Mouse (Mus musculus) right cerebral cortex, postnatal 10 days (tissue): ENCODE data around the gene Optn.
A peak's percentile ranks its signal among the peaks of the same experiment; 100 is the strongest.

Source experiments
- DNase-seq, 2 experiments: peaks; one replicate each; pipeline ENCODE4 v3.0.0; 2021; ENCODE audit warnings: low spot score in 2 of 2

The Optn gene

GRCm38 (mm10) chr2:5029808-5030207, 34.0 kb downstream of the Optn start:
- no peak for DNase-seq

- no peak for DNase-seq
Measured at GRCm38 (mm10) chr2:5028047-5028446, 35.8 kb downstream of the Optn start.

GRCm38 (mm10) chr2:5027057-5027456, 36.8 kb downstream of the Optn start:
- no peak for DNase-seq

GRCm38 (mm10) chr2:5025162-5025733, 38.6 kb downstream of the Optn start:
- DNase-seq, result no peak

- DNase-seq, result no peak
Measured at GRCm38 (mm10) chr2:5023699-5024399, 40.0 kb downstream of the Optn start.

- DNase-seq, result no peak
Measured at GRCm38 (mm10) chr2:5023275-5023674, 40.6 kb downstream of the Optn start.

- no peak for DNase-seq
Measured at GRCm38 (mm10) chr2:5019708-5020107, 44.1 kb downstream of the Optn start.

GRCm38 (mm10) chr2:5016922-5017321, 46.9 kb downstream of the Optn start:
- DNase-seq, result no peak

- no peak for DNase-seq
Measured at GRCm38 (mm10) chr2:5015527-5015926, 48.3 kb downstream of the Optn start.

GRCm38 (mm10) chr2:5014616-5015015, 49.2 kb downstream of the Optn start:
- DNase-seq, result no peak

GRCm38 (mm10) chr2:5012491-5013324, 51.1 kb downstream of the Optn start, which contains the start of gene Mcm10:
TSS of gene Mcm10 (minus strand) at chr2:5012791.
- DNase-seq, result peak; percentile 96 to 98

GRCm38 (mm10) chr2:5011898-5012490, 51.9 kb downstream of the Optn start:
- no peak for DNase-seq

GRCm38 (mm10) chr2:5007107-5007506, 56.7 kb downstream of the Optn start:
- no peak for DNase-seq

- no peak for DNase-seq
Measured at GRCm38 (mm10) chr2:5001266-5001665, 62.6 kb downstream of the Optn start.

- DNase-seq, result no peak
Measured at GRCm38 (mm10) chr2:4998905-4999304, 64.9 kb downstream of the Optn start.

- no peak for DNase-seq
Measured at GRCm38 (mm10) chr2:4996421-4996824, 67.4 kb downstream of the Optn start.

- no peak for DNase-seq
Measured at GRCm38 (mm10) chr2:4995646-4996045, 68.2 kb downstream of the Optn start.

- no peak for DNase-seq
Measured at GRCm38 (mm10) chr2:4994436-4994835, 69.4 kb downstream of the Optn start.

- peak; percentile 71 to 76 for DNase-seq
Measured at GRCm38 (mm10) chr2:4993584-4993983, 70.3 kb downstream of the Optn start.

GRCm38 (mm10) chr2:4988826-4989424, 74.9 kb downstream of the Optn start:
- DNase-seq, result no peak

- DNase-seq, result no peak
Measured at GRCm38 (mm10) chr2:4987388-4988180, 76.3 kb downstream of the Optn start.
